Mouse (Mus musculus): ENCODE data around the gene Sap25. TPM values are rescaled to one million over a fixed set of nuclear protein-coding genes. Genes with fewer than 3 reads are reported as not detected.

Gene Sap25
- total and polyA plus RNA-seq, 3 experiments = 1.5 to 34.9 (median 2.0) TPM

DNA sequence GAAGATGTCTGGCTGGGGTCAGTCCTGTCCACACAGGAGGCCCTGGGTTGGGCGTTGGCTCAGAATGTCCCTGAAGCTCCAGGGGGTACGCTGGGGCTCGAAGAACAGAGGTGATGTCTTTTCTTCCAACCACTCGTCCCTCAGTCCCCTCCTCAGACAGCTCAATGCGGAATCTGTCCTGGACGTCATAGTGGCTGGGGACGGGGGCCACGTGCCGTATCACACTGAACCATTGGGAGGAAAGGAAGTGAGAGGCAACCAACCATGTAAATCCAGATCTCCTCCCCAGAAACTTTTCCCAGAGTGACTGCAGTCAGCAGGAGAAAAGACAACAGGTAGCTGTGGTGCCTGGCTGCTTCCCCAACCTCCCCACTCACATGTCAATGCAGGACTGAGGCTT is 41.5 kb upstream of the Sap25 start:
- peak overlapping the region; percentile 60 for H3K4me3 ChIP-seq
- TF ChIP-seq CTCF (IDR thresholded peaks at IDR 0.05) = no peak
- no peak for TF ChIP-seq POLR2A (IDR thresholded peaks at IDR 0.05; ENCODE audit: insufficient read depth, low read depth, low read length)
- no peak for TF ChIP-seq EP300 (IDR thresholded peaks at IDR 0.05; ENCODE audit: insufficient read depth, low read depth, low read length)
- peak overlapping the region; percentile 99; the same call in 1 of the 2 replicates for H3K27ac ChIP-seq
- intact Hi-C loops (cut with DNase I) = no loop called here
- no peaks in the 10 kb centered on the region; the same call in 1 of the 2 replicates for H3K79me2 ChIP-seq (replicated peaks; ENCODE audit: control insufficient read depth, insufficient read depth, low read length)
- WGBS = 42% methylated on average over 9 of the region's 9 CpGs
- H3K9ac ChIP-seq (ENCODE audit: low read depth, low read length) = peak overlapping the region; percentile 82
- peaks cover 9% of the 10 kb centered on the region for H3K4me1 ChIP-seq (ENCODE audit: control insufficient read depth, insufficient read depth, low read length)
- no peaks in the 10 kb centered on the region for H3K36me3 ChIP-seq (ENCODE audit: control insufficient read depth, insufficient read depth, low read length)
- no peak for DNase-seq
- no peaks in the 10 kb centered on the region for H3K27me3 ChIP-seq (ENCODE audit: control insufficient read depth, insufficient read depth, low read length)

DNA sequence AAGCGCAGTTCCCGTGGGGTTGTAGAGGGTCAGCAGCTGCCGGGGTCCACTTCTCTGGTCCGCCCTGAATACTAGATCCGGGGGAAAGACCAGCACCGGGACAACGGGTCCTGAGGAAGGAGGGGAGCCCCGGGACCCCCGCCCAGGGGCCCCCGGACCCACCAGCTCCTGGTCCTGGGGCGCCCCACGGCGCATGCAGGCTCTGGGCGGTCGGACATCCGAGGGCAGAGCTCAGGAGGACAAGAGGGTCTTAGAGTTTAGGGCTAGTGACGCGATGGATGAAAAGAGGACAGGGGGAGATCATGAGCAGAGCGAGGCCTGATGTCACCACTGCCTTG is 40.9 kb upstream of the Sap25 start:
- Histone ChIP-seq H3K79me2 (replicated peaks; ENCODE audit: control insufficient read depth, insufficient read depth, low read length) (no peaks in the 10 kb centered on the region; the same call in 1 of the 2 replicates), H3K4me3 (peak overlapping the region; percentile 60), H3K36me3 (ENCODE audit: control insufficient read depth, insufficient read depth, low read length) (no peaks in the 10 kb centered on the region), H3K27ac (peak overlapping the region; percentile 99), H3K27me3 (ENCODE audit: control insufficient read depth, insufficient read depth, low read length) (no peaks in the 10 kb centered on the region), H3K4me1 (ENCODE audit: control insufficient read depth, insufficient read depth, low read length) (peaks cover 9% of the 10 kb centered on the region), H3K9ac (ENCODE audit: low read depth, low read length) (peak overlapping the region; percentile 82)
- intact Hi-C loops (cut with DNase I) = loop anchor here (5.0 kb wide), 1 partner anchor 52 kb away; no protein-coding TSS in a partner anchor
- no peak for DNase-seq
- WGBS = 1% methylated on average over 19 of the region's 19 CpGs
- TF ChIP-seq EP300 (IDR thresholded peaks at IDR 0.05; ENCODE audit: insufficient read depth, low read depth, low read length) (no peak), POLR2A (IDR thresholded peaks at IDR 0.05; ENCODE audit: insufficient read depth, low read depth, low read length) (no peak), CTCF (IDR thresholded peaks at IDR 0.05) (no peak)

DNA sequence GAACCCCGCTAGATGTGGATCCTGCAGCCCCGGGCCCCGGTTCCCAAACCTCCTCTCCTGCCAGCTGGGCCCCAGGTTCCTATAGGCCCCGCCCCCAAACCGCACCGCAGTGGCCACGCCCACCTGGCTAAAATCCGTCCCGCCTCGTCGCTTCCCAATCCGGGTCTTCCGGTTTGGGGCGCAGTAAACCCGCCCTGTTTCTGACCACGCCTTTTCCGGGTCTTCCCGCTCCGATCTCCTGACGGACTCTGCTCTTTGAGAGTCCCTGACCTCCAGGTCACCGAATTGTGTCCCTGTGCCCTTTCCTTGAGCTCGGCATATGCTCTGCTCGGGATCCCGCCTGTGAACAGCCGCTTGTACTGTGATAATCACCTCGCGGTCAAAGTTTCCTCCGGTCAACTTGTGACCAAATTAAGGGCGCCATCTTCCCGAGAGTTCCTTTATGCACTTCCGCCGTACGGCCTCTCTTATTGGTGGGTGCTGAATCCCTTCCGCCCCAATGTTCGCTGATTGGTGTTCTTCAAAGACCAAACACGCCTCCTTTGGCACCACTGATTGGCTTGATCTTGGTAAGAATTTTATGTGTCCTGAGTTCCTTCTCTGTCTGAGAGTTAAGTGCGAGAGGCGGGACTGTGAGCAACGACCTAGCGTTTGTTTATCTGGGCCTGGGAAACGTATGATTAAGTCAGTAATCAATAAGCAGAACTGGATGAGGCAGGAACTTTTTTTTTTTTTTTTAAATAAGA is 40.3 kb upstream of the Sap25 start, which contains the start of gene Mospd3:
TSS of gene Mospd3 (minus strand) at position 440 of the 746 bp plus-strand sequence.
- peaks cover 9% of the 10 kb centered on the region for H3K4me1 ChIP-seq (ENCODE audit: control insufficient read depth, insufficient read depth, low read length)
- WGBS = under 1% methylated on average over 41 of the region's 41 CpGs
- intact Hi-C loops (cut with DNase I) = loop anchor here (1.0 to 5.0 kb wide), 2 partner anchors 28 to 52 kb away; no protein-coding TSS in a partner anchor

DNA sequence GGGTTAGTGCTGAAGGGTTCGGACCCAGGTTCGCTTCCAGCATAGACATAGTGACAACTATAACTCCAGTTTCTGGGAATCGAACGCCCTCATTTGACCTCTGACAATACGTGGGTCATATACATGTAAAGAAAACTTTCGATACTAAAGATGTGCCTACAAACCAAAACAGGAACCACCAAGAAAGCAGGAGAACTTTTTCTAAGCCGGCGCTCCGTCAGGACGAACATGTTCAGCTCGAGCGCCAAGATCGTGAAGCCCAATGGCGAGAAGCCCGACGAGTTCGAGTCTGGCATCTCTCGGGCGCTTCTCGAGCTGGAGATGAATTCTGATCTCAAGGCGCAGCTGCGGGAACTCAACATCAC is 39.8 kb upstream of the Sap25 start:
- peak; percentile 45 to 47 for DNase-seq
- H3K9ac ChIP-seq (ENCODE audit: low read depth, low read length) = peak overlapping the region; percentile 72
- no peaks in the 10 kb centered on the region for H3K27me3 ChIP-seq (ENCODE audit: control insufficient read depth, insufficient read depth, low read length)
- intact Hi-C loops (cut with DNase I) = loop anchor here (1.0 to 5.0 kb wide), 2 partner anchors 27 to 51 kb away; no protein-coding TSS in a partner anchor
- H3K36me3 ChIP-seq (ENCODE audit: control insufficient read depth, insufficient read depth, low read length) = no peaks in the 10 kb centered on the region
- TF ChIP-seq CTCF (IDR thresholded peaks at IDR 0.05) = no peak
- no peak for TF ChIP-seq EP300 (IDR thresholded peaks at IDR 0.05; ENCODE audit: insufficient read depth, low read depth, low read length)
- no peak for TF ChIP-seq POLR2A (IDR thresholded peaks at IDR 0.05; ENCODE audit: insufficient read depth, low read depth, low read length)
- peaks cover 9% of the 10 kb centered on the region for H3K4me1 ChIP-seq (ENCODE audit: control insufficient read depth, insufficient read depth, low read length)
- no peaks in the 10 kb centered on the region; the same call in 1 of the 2 replicates for H3K79me2 ChIP-seq (replicated peaks; ENCODE audit: control insufficient read depth, insufficient read depth, low read length)
- peak overlapping the region; percentile 60 for H3K4me3 ChIP-seq
- peak overlapping the region; percentile 99 for H3K27ac ChIP-seq
- under 1% methylated on average over 22 of the region's 22 CpGs for WGBS

More for the DNA sequence above, 40.3 kb upstream of the Sap25 start, which contains the start of gene Mospd3:
- peak within 1 kb of the TSS; percentile 99 for H3K27ac ChIP-seq
- no peaks in the 10 kb centered on the region for H3K36me3 ChIP-seq (ENCODE audit: control insufficient read depth, insufficient read depth, low read length)
- TF ChIP-seq EP300 (IDR thresholded peaks at IDR 0.05; ENCODE audit: insufficient read depth, low read depth, low read length) = peak; percentile 28; the same call in 1 of the 2 replicates
- TF ChIP-seq CTCF (IDR thresholded peaks at IDR 0.05) = no peak
- peak; percentile 95 for TF ChIP-seq POLR2A (IDR thresholded peaks at IDR 0.05; ENCODE audit: insufficient read depth, low read depth, low read length)
- DNase-seq = peak; percentile 97
- peak within 1 kb of the TSS; percentile 60 for H3K4me3 ChIP-seq
- H3K9ac ChIP-seq (ENCODE audit: low read depth, low read length) = peak within 1 kb of the TSS; percentile 83
- H3K79me2 ChIP-seq (replicated peaks; ENCODE audit: control insufficient read depth, insufficient read depth, low read length) = no peaks in the 10 kb centered on the region; the same call in 1 of the 2 replicates
- H3K27me3 ChIP-seq (ENCODE audit: control insufficient read depth, insufficient read depth, low read length) = no peaks in the 10 kb centered on the region

DNA sequence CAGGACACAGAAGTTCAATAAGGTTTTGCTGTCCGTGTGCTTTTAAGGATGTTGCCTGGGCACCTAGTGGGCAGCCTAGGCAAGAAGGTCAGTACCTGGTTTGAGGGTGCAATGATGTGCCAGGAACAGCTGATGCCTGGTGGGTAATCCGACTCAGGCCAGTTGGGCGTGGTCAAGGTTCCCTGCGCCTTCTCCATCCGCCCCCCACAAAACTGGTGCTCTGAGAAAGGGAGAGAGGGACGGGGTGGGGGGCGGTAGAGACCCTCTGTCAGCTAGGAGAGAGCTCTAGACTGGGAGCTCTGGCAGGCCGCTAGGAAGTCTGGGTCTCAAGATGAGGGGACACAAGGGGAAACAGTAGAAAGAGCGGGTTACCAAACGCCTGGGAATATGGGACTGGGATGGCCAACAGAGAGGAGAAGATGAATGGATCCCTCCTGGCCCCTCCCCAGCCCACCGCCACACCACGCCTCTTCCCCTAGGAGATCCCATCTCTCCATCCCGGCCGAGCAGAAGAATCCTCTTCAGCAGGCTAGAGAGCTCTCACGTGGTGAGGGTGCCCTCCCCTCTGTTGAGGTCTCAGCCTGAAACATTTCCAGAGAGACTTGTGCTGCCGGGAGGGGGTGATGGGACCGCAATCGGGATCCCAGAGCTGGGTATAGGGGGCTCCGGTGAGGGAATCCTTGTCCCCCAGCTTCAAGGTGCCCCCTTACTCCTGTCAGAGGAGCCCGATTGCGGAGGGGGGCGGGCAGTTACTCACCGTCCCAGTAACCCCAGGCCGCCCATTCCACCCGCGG is 33.1 kb upstream of the Sap25 start:
- no peak for TF ChIP-seq POLR2A (IDR thresholded peaks at IDR 0.05; ENCODE audit: insufficient read depth, low read depth, low read length)
- TF ChIP-seq CTCF (IDR thresholded peaks at IDR 0.05) = no peak
- TF ChIP-seq EP300 (IDR thresholded peaks at IDR 0.05; ENCODE audit: insufficient read depth, low read depth, low read length) = no peak
- Histone ChIP-seq H3K36me3 (ENCODE audit: control insufficient read depth, insufficient read depth, low read length) (no peaks in the 10 kb centered on the region), H3K4me3 (no peak overlapping the region), H3K9ac (ENCODE audit: low read depth, low read length) (no peak overlapping the region), H3K27me3 (ENCODE audit: control insufficient read depth, insufficient read depth, low read length) (no peaks in the 10 kb centered on the region), H3K4me1 (ENCODE audit: control insufficient read depth, insufficient read depth, low read length) (peaks cover 10% of the 10 kb centered on the region), H3K27ac (no peak overlapping the region), H3K79me2 (replicated peaks; ENCODE audit: control insufficient read depth, insufficient read depth, low read length) (no peaks in the 10 kb centered on the region)
- intact Hi-C loops (cut with DNase I) = no loop called here
- 61% methylated on average over 26 of the region's 26 CpGs for WGBS
- DNase-seq = no peak

Measured in heart, adult 2 months (tissue).